Comparison of ENCODE assay signal across 31 mouse cellular contexts in genomic region chr9:62032206-62032605, GRCm38 (mm10). TPM values are rescaled to one million over a fixed set of nuclear protein-coding genes. Genes with fewer than 3 reads are reported as not detected.
"Had no signal": no experiment of that assay in that cellular context is flagged by ENCODE, and none has a peak within 500 bp of the region (broad histone marks: within the 10 kb centered on the region; RNA-seq: fewer than 3 reads in every experiment).

No protein-coding gene starts in this region.

- H3K4me3 ChIP-seq: gastrocnemius, adult 2 months; heart, embryonic 10.5 days; heart, embryonic 12.5 days; hindbrain, embryonic 10.5 days; hindbrain, embryonic 12.5 days; kidney, embryonic 15.5 days; limb, embryonic 10.5 days; limb, embryonic 12.5 days; liver, embryonic 13.5 days; liver, embryonic 15.5 days had no signal

- H3K9ac ChIP-seq: heart, embryonic 12.5 days; hindbrain, embryonic 12.5 days; hindbrain, embryonic 14.5 days; kidney, embryonic 15.5 days; limb, embryonic 12.5 days; liver, embryonic 13.5 days; liver, embryonic 15.5 days had no signal

- H3K27ac ChIP-seq: gastrocnemius, adult 2 months; heart, embryonic 10.5 days; hindbrain, embryonic 10.5 days; hindbrain, embryonic 12.5 days; hindbrain, embryonic 14.5 days; kidney, embryonic 15.5 days; kidney, postnatal 0 days; limb, embryonic 10.5 days; limb, embryonic 12.5 days; liver, embryonic 13.5 days; liver, embryonic 15.5 days had no signal

- H3K36me3 ChIP-seq: heart, embryonic 10.5 days; heart, embryonic 12.5 days; hindbrain, embryonic 10.5 days; hindbrain, embryonic 12.5 days; kidney, embryonic 15.5 days; limb, embryonic 10.5 days; limb, embryonic 12.5 days; liver, embryonic 13.5 days; liver, embryonic 15.5 days had no signal

- H3K9me3 ChIP-seq: heart, embryonic 10.5 days; heart, embryonic 12.5 days; hindbrain, embryonic 10.5 days; hindbrain, embryonic 12.5 days; kidney, embryonic 15.5 days; limb, embryonic 10.5 days; limb, embryonic 12.5 days; liver, embryonic 13.5 days; liver, embryonic 15.5 days had no signal

- ATAC-seq: hindbrain, embryonic 16.5 days; inflammation-experienced regulatory T-cells, adult 6 months; intestine, embryonic 16.5 days had no signal

- DNase-seq: gastrocnemius, adult 2 months; gastrocnemius, postnatal 10 days; gastrocnemius, postnatal 25 days; heart, adult 18-20 months; heart, postnatal 10 days; heart, postnatal 4 days; kidney, adult 11 months; kidney, adult 2 months; kidney, adult 9 months; kidney, postnatal 14 days; kidney, postnatal 36 days; layer of hippocampus, adult 9-11 months; layer of hippocampus, postnatal 36 days; liver; liver, embryonic 13.5 days had no signal

- H3K4me1 ChIP-seq: heart, embryonic 10.5 days; heart, embryonic 12.5 days; hindbrain, embryonic 12.5 days; liver, embryonic 13.5 days; liver, embryonic 15.5 days had no signal

- H3K4me2 ChIP-seq: heart, embryonic 12.5 days; hindbrain, embryonic 12.5 days; hindbrain, embryonic 14.5 days; kidney, embryonic 15.5 days; limb, embryonic 12.5 days; liver, embryonic 11.5 days; liver, embryonic 13.5 days; liver, embryonic 15.5 days had no signal

RNA-seq across cellular contexts. Expression of gene Paqr5, which starts 5.5 kb away (rescaled TPM):
- total RNA-seq: gastrocnemius, adult 2 months; gastrocnemius, postnatal 25 days; heart, adult 8-10 months; heart, postnatal 10 days; heart, postnatal 25 days; heart, postnatal 4 days had no signal
